Mouse (Mus musculus) liver, adult 2 months (tissue): ENCODE measurements around the gene Tob2.

Source experiments
- CTCF ChIP-seq: fragments of 200-500 bp; IDR thresholded peaks from 2 replicates; pipeline ENCODE4 v1.5.1; 2011; ENCODE audit warnings: low read depth, low read length, control low read depth
- POLR2A ChIP-seq: fragments of 200-500 bp; IDR thresholded peaks from 2 replicates; pipeline ENCODE4 v1.6.1; 2011; ENCODE audit warnings: low read length, control low read depth; ENCODE audit not compliant: insufficient read depth; ENCODE audit errors: extremely low read depth

DNA sequence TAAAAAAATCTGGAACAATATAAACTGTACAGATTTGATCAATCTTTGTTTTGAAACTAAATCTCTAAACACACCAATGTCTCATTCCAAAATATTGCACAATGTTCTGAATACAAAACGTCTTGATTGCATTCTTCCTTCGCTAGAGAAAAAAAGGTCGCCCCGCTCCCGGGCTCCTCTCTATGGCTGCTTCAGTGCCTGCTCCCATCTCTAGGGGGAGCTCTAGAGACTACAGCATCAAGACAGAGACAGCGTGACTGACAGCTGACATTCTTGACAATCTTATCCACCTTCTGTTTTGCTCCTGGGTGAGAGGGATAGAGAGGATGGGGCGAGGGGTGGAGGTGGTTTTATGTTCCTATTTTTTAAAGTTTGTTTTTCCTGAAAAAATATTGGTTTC is 10.3 kb downstream of the Tob2 start:
- TF ChIP-seq CTCF (peak; percentile 78), POLR2A (no peak)
